Comparison of ENCODE assay signal across 7 mouse cellular contexts in the genomic region with DNA sequence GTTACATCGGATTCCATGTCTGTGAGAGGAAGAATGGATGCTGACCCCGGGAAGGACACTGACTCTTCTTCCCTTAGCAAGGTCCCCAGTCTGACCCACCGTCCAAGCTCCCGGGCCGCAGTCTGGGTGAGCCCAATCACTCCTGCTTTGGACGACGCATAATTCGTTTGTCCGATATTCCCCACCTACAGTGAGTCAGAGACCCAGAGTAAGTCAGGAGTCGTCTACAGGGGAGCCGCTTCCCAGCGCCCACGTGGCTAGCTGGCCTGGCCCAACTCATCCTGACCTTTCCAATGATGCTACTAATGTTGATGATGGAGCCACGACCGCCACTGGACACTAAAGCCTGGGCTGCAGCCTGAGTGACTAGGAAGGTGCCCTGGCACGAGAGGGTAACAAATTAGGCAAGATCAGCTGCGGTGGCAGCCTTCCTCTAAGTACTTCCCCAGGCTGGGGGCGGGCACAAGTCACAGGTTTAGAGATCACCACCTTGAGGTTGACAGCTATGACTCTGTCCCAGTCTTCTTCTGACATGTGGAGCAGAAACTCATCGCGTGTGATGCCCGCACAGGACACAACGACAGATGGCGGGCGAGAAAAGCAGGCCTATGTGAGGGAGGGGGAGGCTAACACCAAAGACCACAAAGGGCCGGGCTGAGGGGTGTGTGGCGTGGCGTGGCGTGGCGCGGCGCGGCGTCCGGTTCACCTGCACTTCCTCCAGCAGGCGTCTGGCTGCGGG. TPM values are rescaled to one million over a fixed set of nuclear protein-coding genes. Genes with fewer than 3 reads are reported as not detected.
DNase-seq lines count a peak whose midpoint lies in the region; TF ChIP-seq lines count a peak whose summit lies in the region.

No protein-coding gene starts in this region.

- peaks cover 83% of the 10 kb centered on the region for H3K4me1 ChIP-seq in hindbrain, embryonic 10.5 days (replicated peaks)
- peaks cover 28% of the 10 kb centered on the region for H3K4me1 ChIP-seq in liver, adult 2 months (ENCODE audit: control insufficient read depth, insufficient read depth, low read length)

- 0 out of 2 replicates have a peak, but pooled peaks have one; percentile 1 for TF ChIP-seq CTCF in liver, adult 2 months (IDR thresholded peaks at IDR 0.05; ENCODE audit: low read depth, low read length)

- H3K9me3 ChIP-seq in hindbrain, embryonic 10.5 days: peaks cover 11% of the 10 kb centered on the region

- H3K9ac ChIP-seq in liver, adult 2 months (ENCODE audit: low read depth, low read length): peak overlapping the region; percentile 84

- H3K27me3 ChIP-seq in hindbrain, embryonic 10.5 days (ENCODE audit: insufficient read depth, poor library complexity, severe bottlenecking): no peaks in the 10 kb centered on the region
- no peaks in the 10 kb centered on the region for H3K27me3 ChIP-seq in liver, adult 2 months (ENCODE audit: control insufficient read depth, insufficient read depth, low read length)
- H3K27me3 ChIP-seq in myocyte (ENCODE audit: control insufficient read depth, insufficient read depth, insufficient read length): no peaks in the 10 kb centered on the region

- WGBS in hindbrain, embryonic 10.5 days: 4% methylated on average over 36 of the region's 36 CpGs
- WGBS in liver, adult 2 months: 20% methylated on average over 36 of the region's 36 CpGs

- peak overlapping the region; percentile 98 for H3K27ac ChIP-seq in hindbrain, embryonic 10.5 days
- peak overlapping the region; percentile 77 for H3K27ac ChIP-seq in liver, adult 2 months (replicated peaks; ENCODE audit: insufficient read depth, low read depth, low read length)

- peak overlapping the region; percentile 5 for H3ac ChIP-seq in myocyte (ENCODE audit: control insufficient read depth, insufficient read length)

- H3K36me3 ChIP-seq in hindbrain, embryonic 10.5 days: peaks cover 45% of the 10 kb centered on the region
- H3K36me3 ChIP-seq in liver, adult 2 months (ENCODE audit: control insufficient read depth, insufficient read depth, low read length): peaks cover 4% of the 10 kb centered on the region; the same call in 1 of the 2 replicates
- peaks cover 12% of the 10 kb centered on the region for H3K36me3 ChIP-seq in myocyte (ENCODE audit: control insufficient read depth, insufficient read depth)

- TF ChIP-seq POLR2A in liver, adult 2 months (IDR thresholded peaks at IDR 0.05; ENCODE audit: extremely low read depth, insufficient read depth, low read length): no peak
- no peak for TF ChIP-seq POLR2A in myocyte (IDR thresholded peaks at IDR 0.05; ENCODE audit: insufficient read length, low read depth)

- peak overlapping the region; percentile 72 for H3K4me2 ChIP-seq in myocyte (ENCODE audit: low read depth)

- H3K79me2 ChIP-seq in liver, adult 2 months (ENCODE audit: control insufficient read depth, insufficient read depth, low read length): peaks cover 20% of the 10 kb centered on the region
- peaks cover 24% of the 10 kb centered on the region for H3K79me2 ChIP-seq in myocyte (ENCODE audit: control insufficient read depth, insufficient read depth)

- H3K4me3 ChIP-seq in hindbrain, embryonic 10.5 days: peak overlapping the region; percentile 74
- peak overlapping the region; percentile 85 for H3K4me3 ChIP-seq in liver, adult 2 months (ENCODE audit: insufficient read depth, low read depth, low read length)
- H3K4me3 ChIP-seq in myocyte: peak overlapping the region; percentile 33

- DNase-seq in spleen, adult 12 weeks (ENCODE audit: low spot score): peak; percentile 53
- no peak for DNase-seq in spleen, postnatal 14 days (ENCODE audit: low spot score in 2 of 2)
- peak; percentile 63 for DNase-seq in cerebellum, adult 9-10 months
- DNase-seq in hindbrain, embryonic 10.5 days (ENCODE audit: low spot score): peak; percentile 38
- peak; percentile 55 for DNase-seq in liver, adult 2 months (ENCODE audit: extremely low read depth, low read depth, low spot score)
- peak; percentile 69 for DNase-seq in thymus, postnatal 14 days

TF ChIP-seq in myocyte, 11 proteins besides CTCF, POLR2A, EP300 and RAD21:
- no peak for TF ChIP-seq MAX (IDR thresholded peaks at IDR 0.05; ENCODE audit: low read depth)
- no peak for TF ChIP-seq POLR2AphosphoS2 (IDR thresholded peaks at IDR 0.05; ENCODE audit: insufficient read length, low read depth)
- no peak for TF ChIP-seq E2F4 (IDR thresholded peaks at IDR 0.05; ENCODE audit: insufficient read depth)
- no peak for TF ChIP-seq TCF3 (IDR thresholded peaks at IDR 0.05; ENCODE audit: insufficient read length, low read depth)
- no peak for TF ChIP-seq CEBPB (IDR thresholded peaks at IDR 0.05; ENCODE audit: insufficient read depth, poor library complexity, severe bottlenecking)
- TF ChIP-seq USF1 (IDR thresholded peaks at IDR 0.05; ENCODE audit: low read depth): peak; percentile 5
- no peak for TF ChIP-seq TCF12 (IDR thresholded peaks at IDR 0.05; ENCODE audit: insufficient read depth, poor library complexity, severe bottlenecking)
- TF ChIP-seq SRF (IDR thresholded peaks at IDR 0.05; ENCODE audit: control insufficient read depth, insufficient read length, low read depth): no peak

RNA-seq across cellular contexts. Expression of gene H2-Ke6, which starts 0.8 kb away (rescaled TPM):
- polyA plus RNA-seq in hindbrain, embryonic 10.5 days (2016; fragmentation: Nextera tagmentation; extraction: Ambion mirVana): 65.5 and 73.0 TPM in 2 replicates
- 76.5 and 80.5 TPM in 2 replicates for total RNA-seq in liver, adult 2 months (2014; rRNA removed)
- 162 and 167 TPM in 2 replicates for polyA plus RNA-seq in liver, adult 2 months (2012; rRNA removed)
- 51.1 TPM for polyA plus RNA-seq in myocyte (2012; fragmentation: generic; extraction: Trizol)

RNA-seq across cellular contexts. Expression of gene Ring1, which starts 2.6 kb away (rescaled TPM):
- 12.3 and 17.3 TPM in 2 replicates for polyA plus RNA-seq in hindbrain, embryonic 10.5 days (2016; fragmentation: Nextera tagmentation; extraction: Ambion mirVana)
- 10.0 and 13.7 TPM in 2 replicates for total RNA-seq in liver, adult 2 months (2014; rRNA removed)
- polyA plus RNA-seq in liver, adult 2 months (2012; rRNA removed): 29.7 and 33.8 TPM in 2 replicates
- 42.9 TPM for polyA plus RNA-seq in myocyte (2012; fragmentation: generic; extraction: Trizol)

RNA-seq across cellular contexts. Expression of gene Slc39a7, which starts 4.4 kb away (rescaled TPM):
- polyA plus RNA-seq in hindbrain, embryonic 10.5 days (2016; fragmentation: Nextera tagmentation; extraction: Ambion mirVana): 188 and 197 TPM in 2 replicates
- 51.2 and 54.7 TPM in 2 replicates for total RNA-seq in liver, adult 2 months (2014; rRNA removed)
- polyA plus RNA-seq in liver, adult 2 months (2012; rRNA removed): 98.0 and 115 TPM in 2 replicates
- 207 TPM for polyA plus RNA-seq in myocyte (2012; fragmentation: generic; extraction: Trizol)

RNA-seq across cellular contexts. Expression of gene Rxrb, which starts 4.5 kb away (rescaled TPM):
- polyA plus RNA-seq in hindbrain, embryonic 10.5 days (2016; fragmentation: Nextera tagmentation; extraction: Ambion mirVana): 49.1 and 56.4 TPM in 2 replicates
- 13.0 and 17.0 TPM in 2 replicates for total RNA-seq in liver, adult 2 months (2014; rRNA removed)
- 40.3 and 46.5 TPM in 2 replicates for polyA plus RNA-seq in liver, adult 2 months (2012; rRNA removed)
- polyA plus RNA-seq in myocyte (2012; fragmentation: generic; extraction: Trizol): 45.8 TPM

RNA-seq across cellular contexts. Expression of gene Col11a2, which starts 12.2 kb away (rescaled TPM):
- polyA plus RNA-seq in hindbrain, embryonic 10.5 days (2016; fragmentation: Nextera tagmentation; extraction: Ambion mirVana): 0.99 and 1.7 TPM in 2 replicates
- 0.18 and 0.74 TPM in 2 replicates for total RNA-seq in liver, adult 2 months (2014; rRNA removed)
- 0.20 and 0.23 TPM in 2 replicates for polyA plus RNA-seq in liver, adult 2 months (2012; rRNA removed)
- 0.94 TPM for polyA plus RNA-seq in myocyte (2012; fragmentation: generic; extraction: Trizol)

Comparison
In these comparisons a context has a peak if more than half of its experiments do, and no peak if none do; other contexts are left out.
1. DNase-seq: peak in spleen, adult 12 weeks (single experiment), cerebellum, adult 9-10 months (single experiment), hindbrain, embryonic 10.5 days (single experiment), liver, adult 2 months (single experiment) and thymus, postnatal 14 days (single experiment); none in spleen, postnatal 14 days (0 of 2).
2. H3K4me3 ChIP-seq: peak in every context shown above with its lines; median percentile 85 in liver, adult 2 months; 74 in hindbrain, embryonic 10.5 days; 33 in myocyte.